Mouse (Mus musculus) limb, embryonic 11.5 days (tissue): ENCODE data around the gene Evi2b. TPM values are rescaled to one million over a fixed set of nuclear protein-coding genes. Genes with fewer than 3 reads are reported as not detected.

Source experiments
- ATAC-seq: fragments of 200-750 bp; cut with Nextera tagmentation; 2 replicates; pipeline ENCODE4 v1.8.0; 2017; ENCODE audit warnings: low read depth; ENCODE audit not compliant: insufficient number of reproducible peaks, low FRiP score, low TSS enrichment
- DNase-seq: peaks from one replicate; pipeline ENCODE4 v3.0.0-alpha.2; 2015; ENCODE audit warnings: low spot score
- H3K27ac ChIP-seq: fragments of 300-500 bp; sonication (generic); replicated peaks from 2 replicates; pipeline ENCODE4 v1.5.1; 2014; ENCODE audit warnings: low read depth, mild to moderate bottlenecking, low read length
- H3K27me3 ChIP-seq: fragments of 300-500 bp; sonication (generic); 2 replicates; pipeline ENCODE4 v1.6.1; 2014; ENCODE audit warnings: mild to moderate bottlenecking, low read length, mixed read lengths; ENCODE audit not compliant: control insufficient read depth, insufficient read depth
- H3K36me3 ChIP-seq: fragments of 300-500 bp; sonication (generic); 2 replicates; pipeline ENCODE4 v1.6.1; 2014; ENCODE audit warnings: mild to moderate bottlenecking, low read length, moderate library complexity, mixed read lengths; ENCODE audit not compliant: control insufficient read depth, insufficient read depth
- H3K4me1 ChIP-seq: fragments of 300-500 bp; sonication (generic); 2 replicates; pipeline ENCODE4 v1.6.1; 2014; ENCODE audit warnings: low read length, mixed read lengths; ENCODE audit not compliant: control insufficient read depth, insufficient read depth
- H3K4me2 ChIP-seq: fragments of 300-500 bp; sonication (generic); 2 replicates; pipeline ENCODE4 v1.6.1; 2014; ENCODE audit warnings: low read depth, mild to moderate bottlenecking, moderate library complexity; ENCODE audit not compliant: severe bottlenecking
- H3K4me3 ChIP-seq: fragments of 300-500 bp; sonication (generic); 2 replicates; pipeline ENCODE4 v1.5.1; 2014; ENCODE audit warnings: low read depth, low read length
- H3K9ac ChIP-seq: fragments of 300-500 bp; sonication (generic); 2 replicates; pipeline ENCODE4 v1.6.1; 2014; ENCODE audit warnings: mild to moderate bottlenecking, low read length
- H3K9me3 ChIP-seq: fragments of 300-500 bp; sonication (generic); 2 replicates; pipeline ENCODE4 v1.6.1; 2016; ENCODE audit warnings: low read length; ENCODE audit not compliant: control insufficient read depth
- WGBS: fragments of 180-500 bp; shearing (Covaris S2); extraction: QIAGEN DNeasy Blood & Tissue Kit; methylation state at CpG from one replicate; pipeline ENCODE4 v1.1.7; 2014; 5-methylcytosine and 5-hydroxymethylcytosine counted together
- polyA plus RNA-seq: library from polyadenylated mRNA; unstranded; fragments of >200 nt; fragmentation: Nextera tagmentation; extraction: Ambion mirVana; gene quantifications from 2 replicates; pipeline ENCODE4 v1.2.1, GENCODE M21; 2014

Evi2b gene
- polyA plus RNA-seq, 1 experiment from 2014 or later = 0.15 TPM

- Histone ChIP-seq H3K9ac (no peak overlapping the region), H3K9me3 (no peaks in the 10 kb centered on the region), H3K36me3 (no peaks in the 10 kb centered on the region), H3K27ac (no peak overlapping the region), H3K4me2 (no peak overlapping the region), H3K27me3 (no peaks in the 10 kb centered on the region), H3K4me1 (no peaks in the 10 kb centered on the region), H3K4me3 (no peak overlapping the region)
- ATAC-seq = no peak
- 89% methylated on average over 4 of the region's 4 CpGs for WGBS
- no peak for DNase-seq
These were observed 12.0 kb upstream of the Evi2b start for GRCm38 (mm10) chr11:79535554-79535953.

DNA sequence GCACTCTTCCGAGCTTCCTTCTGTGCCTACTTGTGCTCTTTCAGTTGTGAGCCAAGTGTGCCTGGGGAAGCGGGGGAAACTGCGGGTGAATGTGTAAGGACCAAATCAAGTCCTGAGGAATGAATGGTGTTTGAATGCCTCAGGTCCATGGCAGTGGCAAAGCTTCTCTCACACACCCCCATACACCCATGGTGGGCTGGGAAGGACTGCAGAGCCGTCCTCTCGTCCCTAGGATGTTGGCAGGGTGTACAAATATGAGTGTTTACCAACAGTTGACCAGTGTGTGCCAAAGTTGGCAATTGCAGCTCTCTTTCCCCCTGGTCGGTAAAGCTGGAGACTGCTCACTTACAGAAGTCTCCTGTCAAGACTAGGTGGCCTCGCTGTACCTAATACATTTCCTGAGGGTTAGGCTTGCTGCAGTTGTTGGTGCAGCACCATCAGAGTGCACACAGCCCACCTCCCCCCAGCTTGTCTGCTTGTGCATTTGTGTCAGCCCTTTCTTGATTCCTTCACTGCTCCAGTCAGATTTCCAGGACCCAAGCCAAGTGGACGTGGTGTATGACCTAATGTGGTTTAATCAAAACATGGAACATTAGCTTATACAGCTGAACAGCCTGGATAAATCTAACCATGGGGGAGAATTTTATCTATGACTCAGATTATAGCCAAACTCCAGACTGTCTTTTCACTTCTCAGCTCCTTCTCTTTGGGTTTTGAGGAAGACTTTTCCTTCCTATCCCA is 10.6 kb upstream of the Evi2b start:
- DNase-seq (no peak), ATAC-seq (no peak)
- H3K4me1 ChIP-seq = no peaks in the 10 kb centered on the region
- H3K9ac ChIP-seq = no peak overlapping the region
- no peaks in the 10 kb centered on the region for H3K27me3 ChIP-seq
- no peak overlapping the region for H3K4me3 ChIP-seq
- no peaks in the 10 kb centered on the region for H3K36me3 ChIP-seq
- 91% methylated on average over 8 of the region's 8 CpGs for WGBS
- no peak overlapping the region for H3K27ac ChIP-seq
- H3K9me3 ChIP-seq = no peaks in the 10 kb centered on the region
- H3K4me2 ChIP-seq = no peak overlapping the region

DNA sequence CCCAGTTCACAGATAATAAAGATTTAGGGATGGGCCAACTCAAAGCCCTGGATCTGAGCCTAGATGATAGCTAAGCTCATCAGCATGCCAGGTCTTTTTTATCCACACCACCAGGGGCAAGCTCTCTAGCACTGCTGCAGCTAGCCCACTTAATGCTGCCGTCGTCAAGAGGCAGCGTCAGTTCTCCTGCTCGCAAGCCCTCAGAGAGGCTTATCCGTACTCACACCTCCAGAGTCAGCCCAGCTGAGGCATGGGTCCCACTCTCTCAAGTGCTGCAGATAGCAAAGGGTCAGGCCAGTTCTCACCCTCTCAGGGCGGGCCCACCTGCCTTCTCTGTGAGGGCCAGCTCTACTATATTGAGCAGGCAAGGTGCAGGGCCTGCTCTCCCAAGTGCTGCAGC is 9.7 kb upstream of the Evi2b start:
- Histone ChIP-seq H3K27me3 (no peaks in the 10 kb centered on the region), H3K4me1 (no peaks in the 10 kb centered on the region), H3K9ac (no peak overlapping the region), H3K27ac (no peak overlapping the region), H3K4me3 (no peak overlapping the region), H3K36me3 (no peaks in the 10 kb centered on the region), H3K9me3 (no peaks in the 10 kb centered on the region), H3K4me2 (no peak overlapping the region)
- ATAC-seq (no peak), DNase-seq (no peak)
- 74% methylated on average over 6 of the region's 6 CpGs for WGBS

DNA sequence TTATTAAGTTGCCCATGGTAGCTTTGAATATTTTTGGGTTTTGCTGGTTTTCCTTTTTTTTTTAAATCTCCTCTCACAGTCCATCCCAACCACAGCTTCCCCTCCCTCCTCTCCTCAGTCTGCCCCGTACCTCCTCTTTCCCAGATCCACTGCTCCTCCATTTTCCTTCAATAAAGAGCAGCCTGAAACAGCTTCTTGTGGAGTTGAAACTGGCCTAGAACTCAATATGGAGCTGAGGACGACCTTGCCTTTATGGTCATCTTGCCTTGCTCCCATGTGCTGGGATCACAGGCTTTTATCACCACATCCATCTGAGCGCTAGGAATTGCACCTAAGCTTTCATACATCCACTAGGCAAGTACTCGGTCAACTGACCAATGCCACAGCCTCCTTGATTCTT is 7.9 kb upstream of the Evi2b start:
- Histone ChIP-seq H3K9me3 (no peaks in the 10 kb centered on the region), H3K4me2 (no peak overlapping the region), H3K27ac (no peak overlapping the region), H3K4me1 (no peaks in the 10 kb centered on the region), H3K27me3 (no peaks in the 10 kb centered on the region), H3K4me3 (no peak overlapping the region), H3K36me3 (no peaks in the 10 kb centered on the region), H3K9ac (no peak overlapping the region)
- 91% methylated on average over 4 of the region's 4 CpGs for WGBS
- DNase-seq (no peak), ATAC-seq (no peak)

GRCm38 (mm10) chr11:79530774-79531173 is 7.2 kb upstream of the Evi2b start:
- Histone ChIP-seq H3K9me3 (no peaks in the 10 kb centered on the region), H3K4me1 (no peaks in the 10 kb centered on the region), H3K9ac (no peak overlapping the region), H3K27ac (no peak overlapping the region), H3K27me3 (no peaks in the 10 kb centered on the region), H3K36me3 (no peaks in the 10 kb centered on the region), H3K4me3 (no peak overlapping the region), H3K4me2 (no peak overlapping the region)
- 90% methylated on average over 11 of the region's 11 CpGs for WGBS
- ATAC-seq = no peak
- DNase-seq = no peak

DNA sequence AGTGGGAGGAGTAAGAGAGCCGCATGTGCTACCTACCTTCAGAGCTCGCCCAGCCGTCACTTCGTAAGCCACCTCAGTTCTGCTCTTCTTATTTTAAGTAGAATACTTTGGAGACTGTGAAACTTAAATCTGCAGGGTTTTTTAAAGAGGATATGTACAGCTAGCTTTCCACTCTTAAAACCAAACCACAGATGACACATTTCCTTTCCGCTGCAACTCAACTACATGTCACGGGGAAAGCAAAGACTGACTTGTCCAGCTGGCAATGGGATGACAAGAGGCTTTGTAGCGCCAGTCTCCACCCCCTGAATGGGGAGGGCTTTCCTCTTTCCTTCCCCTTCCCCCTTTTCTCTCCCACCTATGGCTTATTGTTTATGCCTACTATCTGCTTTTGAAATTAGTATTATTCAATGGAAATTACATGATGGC is 6.8 kb upstream of the Evi2b start, which contains the start of the genes Evi2 and Evi2a:
Gene Evi2 (minus strand): TSS at position 257 of the 429 bp plus-strand sequence.
Gene Evi2a (minus strand): TSS at position 277 of the 429 bp plus-strand sequence.
- Histone ChIP-seq H3K4me3 (no peak within 1 kb of the TSS), H3K27ac (no peak within 1 kb of the TSS), H3K4me1 (no peaks in the 10 kb centered on the region), H3K4me2 (no peak within 1 kb of the TSS), H3K36me3 (no peaks in the 10 kb centered on the region), H3K9ac (no peak within 1 kb of the TSS), H3K9me3 (no peaks in the 10 kb centered on the region), H3K27me3 (no peaks in the 10 kb centered on the region)
- DNase-seq = no peak
- no peak for ATAC-seq
- 92% methylated on average over 7 of the region's 7 CpGs for WGBS

- DNase-seq = no peak
- Histone ChIP-seq H3K9me3 (no peaks in the 10 kb centered on the region), H3K4me3 (no peak overlapping the region), H3K36me3 (no peaks in the 10 kb centered on the region), H3K27ac (no peak overlapping the region), H3K4me1 (no peaks in the 10 kb centered on the region), H3K4me2 (no peak overlapping the region), H3K9ac (no peak overlapping the region), H3K27me3 (no peaks in the 10 kb centered on the region)
- no peak for ATAC-seq
- WGBS = 92% methylated on average over 2 of the region's 2 CpGs
These were observed 6.2 kb upstream of the Evi2b start for GRCm38 (mm10) chr11:79529736-79530135.

- H3K9me3 ChIP-seq = no peaks in the 10 kb centered on the region
- H3K4me3 ChIP-seq = no peak overlapping the region
- no peak overlapping the region for H3K9ac ChIP-seq
- H3K27me3 ChIP-seq = no peaks in the 10 kb centered on the region
- no peak for ATAC-seq
- no peaks in the 10 kb centered on the region for H3K4me1 ChIP-seq
- DNase-seq = no peak
- H3K36me3 ChIP-seq = no peaks in the 10 kb centered on the region
- no peak overlapping the region for H3K4me2 ChIP-seq
- 98% methylated on average over 6 of the region's 6 CpGs for WGBS
- H3K27ac ChIP-seq = no peak overlapping the region
These were observed 5.7 kb upstream of the Evi2b start for GRCm38 (mm10) chr11:79529226-79529625.

DNA sequence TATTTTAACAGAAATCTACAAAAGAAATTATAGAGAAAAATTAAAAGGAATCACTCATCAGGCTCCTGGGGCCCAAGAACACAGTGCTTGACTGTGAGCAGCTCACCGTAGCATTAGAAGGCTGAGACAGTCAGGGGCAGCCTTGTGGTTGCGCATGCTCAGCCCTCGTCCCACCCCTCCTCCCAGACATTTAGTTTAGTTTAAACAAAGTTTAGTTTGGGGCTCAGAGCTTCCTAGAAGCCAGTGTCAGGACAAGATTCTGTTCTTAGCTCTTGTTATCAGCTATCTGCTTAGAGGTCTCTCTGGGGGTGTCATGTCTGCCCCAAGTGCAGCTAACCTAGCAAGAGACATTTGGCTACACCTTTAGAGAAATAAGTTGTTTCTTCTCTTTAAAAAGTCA is 5.0 kb upstream of the Evi2b start:
- H3K36me3 ChIP-seq = no peaks in the 10 kb centered on the region
- WGBS = 96% methylated on average over 3 of the region's 3 CpGs
- H3K27ac ChIP-seq = no peak overlapping the region
- no peaks in the 10 kb centered on the region for H3K4me1 ChIP-seq
- DNase-seq = no peak
- no peak overlapping the region for H3K4me2 ChIP-seq
- no peaks in the 10 kb centered on the region for H3K27me3 ChIP-seq
- H3K9me3 ChIP-seq = no peaks in the 10 kb centered on the region
- no peak for ATAC-seq
- H3K9ac ChIP-seq = no peak overlapping the region
- no peak overlapping the region for H3K4me3 ChIP-seq
